Mouse (Mus musculus) megakaryocyte, embryonic 14.5 days (primary cell): Measurements from ENCODE around the gene Fpr3. TPM values are rescaled to one million over a fixed set of nuclear protein-coding genes. Genes with fewer than 3 reads are reported as not detected.

Experiments
- H3K27me3 ChIP-seq: replicated peaks from 2 replicates; pipeline ENCODE3; 2012; ENCODE audit warnings: inconsistent platforms
- H3K36me3 ChIP-seq: replicated peaks from 2 replicates; pipeline ENCODE3; 2012; ENCODE audit warnings: low read length, inconsistent platforms, mixed read lengths
- H3K4me1 ChIP-seq: 2 replicates; pipeline ENCODE4 v1.6.1; 2012; ENCODE audit warnings: inconsistent platforms
- H3K4me3 ChIP-seq: replicated peaks from 2 replicates; pipeline ENCODE3; 2012; ENCODE audit warnings: moderate library complexity, mild to moderate bottlenecking, inconsistent platforms
- H3K9me3 ChIP-seq: 2 replicates; pipeline ENCODE4 v1.6.1; 2012; ENCODE audit warnings: inconsistent platforms
- FLI1 ChIP-seq: IDR thresholded peaks from 2 replicates; pipeline ENCODE4 v1.6.1; 2012; ENCODE audit warnings: low read length, inconsistent platforms, mixed read lengths
- GATA1 ChIP-seq: IDR thresholded peaks from 3 replicates; pipeline ENCODE4 v1.6.1; 2012; ENCODE audit warnings: mixed read lengths, low read length, inconsistent platforms, borderline replicate concordance
- polyA plus RNA-seq: library from polyadenylated mRNA; stranded (reverse); fragments of >175 nt; gene quantifications from 2 replicates; pipeline ENCODE4 v1.2.3, GENCODE M21; 2012; ENCODE audit warnings: low replicate concordance; ENCODE audit not compliant: insufficient read depth

The Fpr3 gene
- polyA plus RNA-seq, 1 experiment: not detected

GRCm38 (mm10) chr17:17855064-17855838 lies 32.4 kb upstream of the Fpr3 start, which contains the start of gene Has1:
Gene Has1, minus strand, starts transcription at chr17:17855205.
- H3K27me3 ChIP-seq: peaks cover 14% of the 10 kb centered on the region
- peaks cover 6% of the 10 kb centered on the region; the same call in 1 of the 2 replicates for H3K4me1 ChIP-seq
- peaks cover 3% of the 10 kb centered on the region; the same call in 1 of the 2 replicates for H3K9me3 ChIP-seq
- H3K4me3 ChIP-seq: no peak within 1 kb of the TSS
- TF ChIP-seq GATA1: no peak
- TF ChIP-seq FLI1: no peak
- no peaks in the 10 kb centered on the region for H3K36me3 ChIP-seq

- peaks cover 11% of the 10 kb centered on the region for H3K27me3 ChIP-seq
- no peak overlapping the region for H3K4me3 ChIP-seq
- no peak for TF ChIP-seq FLI1
- TF ChIP-seq GATA1: no peak
- H3K4me1 ChIP-seq: peaks cover 8% of the 10 kb centered on the region
- no peaks in the 10 kb centered on the region for H3K9me3 ChIP-seq
- no peaks in the 10 kb centered on the region for H3K36me3 ChIP-seq
Measured at GRCm38 (mm10) chr17:17856612-17857011, 31.0 kb upstream of the Fpr3 start.

- Histone ChIP-seq H3K36me3 (no peaks in the 10 kb centered on the region), H3K27me3 (peaks cover 11% of the 10 kb centered on the region), H3K4me3 (no peak overlapping the region), H3K4me1 (peaks cover 13% of the 10 kb centered on the region), H3K9me3 (no peaks in the 10 kb centered on the region)
- TF ChIP-seq FLI1: no peak
- no peak for TF ChIP-seq GATA1
Measured at GRCm38 (mm10) chr17:17857446-17857845, 30.2 kb upstream of the Fpr3 start.

- no peak for TF ChIP-seq FLI1
- TF ChIP-seq GATA1: no peak
- Histone ChIP-seq H3K27me3 (peaks cover 11% of the 10 kb centered on the region), H3K4me3 (no peak overlapping the region), H3K36me3 (no peaks in the 10 kb centered on the region), H3K9me3 (no peaks in the 10 kb centered on the region), H3K4me1 (peaks cover 20% of the 10 kb centered on the region)
Measured at GRCm38 (mm10) chr17:17860110-17860509, 27.5 kb upstream of the Fpr3 start.

- Histone ChIP-seq H3K36me3 (no peaks in the 10 kb centered on the region), H3K27me3 (peaks cover 3% of the 10 kb centered on the region), H3K9me3 (no peaks in the 10 kb centered on the region), H3K4me1 (peaks cover 40% of the 10 kb centered on the region), H3K4me3 (no peak overlapping the region)
- TF ChIP-seq FLI1: no peak
- no peak for TF ChIP-seq GATA1
Measured at GRCm38 (mm10) chr17:17862360-17862759, 25.3 kb upstream of the Fpr3 start.

GRCm38 (mm10) chr17:17865168-17865567 lies 22.5 kb upstream of the Fpr3 start:
- Histone ChIP-seq H3K27me3 (no peaks in the 10 kb centered on the region), H3K36me3 (no peaks in the 10 kb centered on the region), H3K4me3 (no peak overlapping the region), H3K9me3 (no peaks in the 10 kb centered on the region), H3K4me1 (peaks cover 38% of the 10 kb centered on the region)
- TF ChIP-seq GATA1: no peak
- TF ChIP-seq FLI1: no peak

- H3K27me3 ChIP-seq: no peaks in the 10 kb centered on the region
- TF ChIP-seq FLI1 (no peak), GATA1 (no peak)
- H3K4me1 ChIP-seq: peaks cover 47% of the 10 kb centered on the region
- no peaks in the 10 kb centered on the region for H3K36me3 ChIP-seq
- H3K4me3 ChIP-seq: no peak overlapping the region
- H3K9me3 ChIP-seq: no peaks in the 10 kb centered on the region
Measured at GRCm38 (mm10) chr17:17866801-17867469, 20.7 kb upstream of the Fpr3 start.

- Histone ChIP-seq H3K9me3 (peaks cover 8% of the 10 kb centered on the region), H3K27me3 (no peaks in the 10 kb centered on the region), H3K36me3 (no peaks in the 10 kb centered on the region), H3K4me1 (peaks cover 29% of the 10 kb centered on the region), H3K4me3 (no peak overlapping the region)
- no peak for TF ChIP-seq FLI1
- TF ChIP-seq GATA1: no peak
Measured at GRCm38 (mm10) chr17:17870892-17871550, 16.6 kb upstream of the Fpr3 start.

- H3K4me1 ChIP-seq: peaks cover 22% of the 10 kb centered on the region
Measured at GRCm38 (mm10) chr17:17871697-17872096, 16.0 kb upstream of the Fpr3 start.

GRCm38 (mm10) chr17:17879347-17879746 lies 8.3 kb upstream of the Fpr3 start:
- TF ChIP-seq GATA1: no peak
- Histone ChIP-seq H3K36me3 (no peaks in the 10 kb centered on the region), H3K4me1 (0 out of 2 replicates have a peak, but pooled peaks cover 3% of the 10 kb centered on the region), H3K9me3 (no peaks in the 10 kb centered on the region), H3K4me3 (no peak overlapping the region), H3K27me3 (peaks cover 2% of the 10 kb centered on the region)

More at GRCm38 (mm10) chr17:17871697-17872096, 16.0 kb upstream of the Fpr3 start:
- peaks cover 8% of the 10 kb centered on the region for H3K9me3 ChIP-seq
- no peak overlapping the region for H3K4me3 ChIP-seq
- no peaks in the 10 kb centered on the region for H3K27me3 ChIP-seq
- no peaks in the 10 kb centered on the region for H3K36me3 ChIP-seq
- TF ChIP-seq GATA1 (no peak), FLI1 (no peak)
